Mouse (Mus musculus) spleen, postnatal 10 days (tissue): ENCODE results near the gene 2010109A12Rik.

Source experiments
- DNase-seq, 2 experiments: peaks; one replicate each; pipeline ENCODE4 v3.0.0; 2021 to 2022; ENCODE audit warnings: low spot score in 2 of 2

The 2010109A12Rik gene

GRCm38 (mm10) chr5:93231721-93232120 lies 25.4 kb downstream of the 2010109A12Rik start:
- no peak for DNase-seq

- no peak for DNase-seq
These were observed 26.5 kb downstream of the 2010109A12Rik start for GRCm38 (mm10) chr5:93232838-93233237.

GRCm38 (mm10) chr5:93234130-93234529 lies 27.8 kb downstream of the 2010109A12Rik start:
- DNase-seq, result no peak

- no peak for DNase-seq
These were observed 28.3 kb downstream of the 2010109A12Rik start for GRCm38 (mm10) chr5:93234605-93235004.

- DNase-seq, result no peak
These were observed 29.6 kb downstream of the 2010109A12Rik start for GRCm38 (mm10) chr5:93235888-93236287.

- DNase-seq, result no peak
These were observed 30.2 kb downstream of the 2010109A12Rik start for GRCm38 (mm10) chr5:93236541-93236940.

GRCm38 (mm10) chr5:93239590-93240544 lies 33.5 kb downstream of the 2010109A12Rik start:
- peak; percentile 44 to 71 for DNase-seq

- DNase-seq, result no peak
These were observed 39.0 kb downstream of the 2010109A12Rik start for GRCm38 (mm10) chr5:93245280-93245679.

- no peak for DNase-seq
These were observed 43.7 kb downstream of the 2010109A12Rik start for GRCm38 (mm10) chr5:93249940-93250578.

GRCm38 (mm10) chr5:93251001-93251760 lies 44.9 kb downstream of the 2010109A12Rik start:
- DNase-seq, result no peak

GRCm38 (mm10) chr5:93255759-93256265 lies 49.5 kb downstream of the 2010109A12Rik start:
- no peak for DNase-seq

- DNase-seq, result no peak
These were observed 50.6 kb downstream of the 2010109A12Rik start for GRCm38 (mm10) chr5:93256820-93257405.

GRCm38 (mm10) chr5:93259349-93259748 lies 53.0 kb downstream of the 2010109A12Rik start:
- DNase-seq, result no peak

- no peak for DNase-seq
These were observed 54.7 kb downstream of the 2010109A12Rik start for GRCm38 (mm10) chr5:93260983-93261382.

- no peak for DNase-seq
These were observed 56.4 kb downstream of the 2010109A12Rik start for GRCm38 (mm10) chr5:93262751-93263150.
